In the genomic region with DNA sequence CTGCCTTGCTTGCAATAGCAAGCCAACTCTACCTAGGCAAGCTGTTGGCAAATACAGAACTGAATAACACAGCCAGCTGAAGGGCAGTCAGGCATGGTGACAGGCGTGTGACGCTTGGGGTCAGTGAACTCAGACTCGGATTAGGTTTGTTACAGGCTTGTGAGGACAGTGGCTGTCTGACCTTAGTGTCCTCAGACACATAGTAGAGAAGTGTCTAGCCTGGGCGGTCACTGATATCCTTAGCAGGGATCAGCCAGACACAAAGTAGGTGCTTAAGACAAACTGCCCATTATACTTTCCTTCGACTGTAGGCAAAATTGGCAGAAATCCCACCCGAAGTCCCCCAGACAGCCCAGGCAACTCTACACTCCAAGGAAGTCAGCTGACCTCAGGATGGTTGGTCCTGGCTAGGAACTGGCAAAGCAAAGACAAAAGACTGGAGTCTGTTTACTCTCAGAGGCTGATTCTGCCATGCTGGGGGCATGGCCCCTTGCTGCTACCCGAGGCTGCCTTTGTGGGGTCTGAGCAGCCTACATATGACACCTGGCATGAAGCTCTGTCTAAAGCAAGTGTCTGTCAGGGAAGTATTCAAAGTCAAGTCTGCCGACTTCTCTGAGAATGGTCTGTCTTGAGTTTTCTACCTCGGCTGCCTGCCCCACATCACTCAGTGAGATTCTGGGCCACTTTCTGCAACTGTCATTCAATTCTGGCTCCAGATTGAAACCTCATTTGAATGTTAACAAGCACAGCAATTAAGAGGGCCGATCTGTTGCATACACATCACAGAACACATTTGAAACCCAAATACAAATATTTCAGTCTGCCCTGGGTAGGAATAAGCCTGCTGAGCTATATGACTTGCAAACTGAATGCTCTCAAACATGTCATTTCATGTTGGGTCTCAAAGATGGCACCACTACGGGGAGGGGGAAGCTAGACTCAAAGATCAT, we compare ENCODE assay signal across 8 mouse cellular contexts.
DNase-seq lines count a peak whose midpoint lies in the region; ATAC-seq lines count a peak whose summit lies in the region.

No protein-coding gene starts in this region.

- no peak overlapping the region for H3K4me3 ChIP-seq in lung, embryonic 16.5 days (ENCODE audit: low read length)
- no peak overlapping the region for H3K4me3 ChIP-seq in intestine, embryonic 16.5 days (ENCODE audit: low read length)

- no peak overlapping the region for H3K9ac ChIP-seq in lung, embryonic 16.5 days (ENCODE audit: low read length)
- H3K9ac ChIP-seq in intestine, embryonic 16.5 days (ENCODE audit: low read depth, low read length), result no peak overlapping the region

- H3K9me3 ChIP-seq in lung, embryonic 16.5 days (ENCODE audit: control insufficient read depth, low read length), result no peaks in the 10 kb centered on the region
- no peaks in the 10 kb centered on the region for H3K9me3 ChIP-seq in intestine, embryonic 16.5 days (ENCODE audit: control insufficient read depth, low read length)

- no peaks in the 10 kb centered on the region for H3K36me3 ChIP-seq in lung, embryonic 16.5 days (ENCODE audit: control insufficient read depth, insufficient read depth, low read length)
- no peaks in the 10 kb centered on the region for H3K36me3 ChIP-seq in intestine, embryonic 16.5 days (ENCODE audit: control insufficient read depth, insufficient read depth, low read length)

- no peak overlapping the region for H3K4me2 ChIP-seq in lung, embryonic 16.5 days (ENCODE audit: low read depth, low read length)
- no peak overlapping the region for H3K4me2 ChIP-seq in intestine, embryonic 16.5 days (ENCODE audit: low read depth, low read length)

- DNase-seq in cerebellum, adult 9-10 months, result peak; percentile 38
- no peak for DNase-seq in cerebellum, postnatal 36 days
- DNase-seq in lung, postnatal 10 days, result no peak
- peak; percentile 50 for DNase-seq in kidney, postnatal 10 days
- DNase-seq in thymus, postnatal 25 days, result peak; percentile 65
- no peak for DNase-seq in gastrocnemius, postnatal 10 days

- H3K4me1 ChIP-seq in lung, embryonic 16.5 days (replicated peaks; ENCODE audit: control insufficient read depth, insufficient read depth, low read length), result peaks cover 27% of the 10 kb centered on the region
- H3K4me1 ChIP-seq in intestine, embryonic 16.5 days (ENCODE audit: control insufficient read depth, insufficient read depth, low read length), result no peaks in the 10 kb centered on the region

- 36% methylated on average over 11 of the region's 11 CpGs for WGBS in lung, embryonic 16.5 days
- 59% methylated on average over 11 of the region's 11 CpGs for WGBS in intestine, embryonic 16.5 days

- H3K27ac ChIP-seq in lung, embryonic 16.5 days (ENCODE audit: low read length), result 0 out of 2 replicates have a peak overlapping the region, but pooled peaks have one; percentile 18
- H3K27ac ChIP-seq in intestine, embryonic 16.5 days (ENCODE audit: low read length), result no peak overlapping the region

- ATAC-seq in lung, embryonic 16.5 days (ENCODE audit: low read depth), result peak; percentile 47
- no peak for ATAC-seq in intestine, embryonic 16.5 days

- H3K27me3 ChIP-seq in lung, embryonic 16.5 days (ENCODE audit: control insufficient read depth, insufficient read depth, low read depth, low read length), result no peaks in the 10 kb centered on the region
- no peaks in the 10 kb centered on the region for H3K27me3 ChIP-seq in intestine, embryonic 16.5 days (replicated peaks; ENCODE audit: control insufficient read depth, insufficient read depth, low read length)

Comparison
In these comparisons a context has a peak if more than half of its experiments do, and no peak if none do; other contexts are left out.
1. DNase-seq: peak in cerebellum, adult 9-10 months (single experiment), kidney, postnatal 10 days (single experiment) and thymus, postnatal 25 days (single experiment); none in cerebellum, postnatal 36 days (0 of 2), lung, postnatal 10 days (single experiment) and gastrocnemius, postnatal 10 days (single experiment).